Mouse (Mus musculus): ENCODE data around the gene Gm20824.
"Not testable (repeated sequence)": the region's sequence is repeated elsewhere in the genome, so short reads cannot be mapped to it uniquely, and the experiment has no call there.

Gene Gm20824

DNA sequence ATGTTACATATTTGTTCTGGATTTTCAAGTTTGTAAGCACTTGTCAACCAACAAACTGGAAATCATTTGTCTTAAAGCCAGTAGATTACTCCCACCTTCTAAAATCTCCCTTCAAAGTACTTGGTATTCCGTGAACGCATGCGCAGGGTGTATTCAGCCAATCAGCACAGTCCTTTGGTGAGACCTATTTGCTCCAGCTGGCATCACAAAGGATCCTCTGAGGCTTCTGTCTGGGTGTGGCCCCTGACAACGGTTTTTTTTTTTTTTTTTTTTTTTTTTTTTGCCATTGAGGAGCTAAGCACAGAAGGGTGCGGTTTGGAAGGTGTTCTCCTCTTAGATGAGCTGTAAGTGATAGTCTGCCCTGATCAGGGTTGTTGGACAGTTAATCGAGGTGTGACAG lies at the start of gene Gm20824:
TSS of gene Gm20824 (plus strand) at position 301 of the 400 bp plus-strand sequence.
- not testable (repeated sequence) for DNase-seq (ENCODE audit: low read depth)

Data from NIH3T3 (cell line).